Mouse (Mus musculus) CH12.LX (cell line): ENCODE results near the gene Otos. TPM values are rescaled to one million over a fixed set of nuclear protein-coding genes. Genes with fewer than 3 reads are reported as not detected.
A peak's percentile ranks its signal among the peaks of the same experiment; 100 is the strongest.

Experiments
- DNase-seq: peaks from one replicate; pipeline ENCODE4 v3.0.0-alpha.2; 2013; ENCODE audit errors: extremely low read depth
- H3K27ac ChIP-seq: 2 replicates; pipeline ENCODE4 v1.5.1; 2012; ENCODE audit warnings: low read depth, mild to moderate bottlenecking, control low read depth, moderate library complexity; ENCODE audit not compliant: insufficient read depth
- H3K27me3 ChIP-seq: replicated peaks from 2 replicates; pipeline ENCODE3; 2012; ENCODE audit warnings: inconsistent platforms
- H3K36me3 ChIP-seq, 2 experiments: replicated peaks in 1 of 2; 2 replicates each; pipeline versions ENCODE3 to v1.6.1; 2012; ENCODE audit warnings: inconsistent platforms in 1 of 2, low read length in 1 of 2, mild to moderate bottlenecking in 1 of 2, mixed read lengths in 1 of 2, moderate library complexity in 1 of 2; ENCODE audit not compliant: control insufficient read depth in 1 of 2, insufficient read depth in 1 of 2
- H3K4me1 ChIP-seq, 2 experiments: 2 replicates each; pipeline ENCODE4 v1.6.1; 2012; ENCODE audit warnings: inconsistent platforms in 1 of 2, moderate library complexity in 1 of 2; ENCODE audit not compliant: insufficient read depth in 2 of 2, control insufficient read depth in 1 of 2
- H3K4me2 ChIP-seq: 2 replicates; pipeline ENCODE4 v1.6.1; 2012; ENCODE audit warnings: low read depth, mild to moderate bottlenecking, control low read depth; ENCODE audit not compliant: poor library complexity, insufficient read depth, severe bottlenecking
- H3K4me3 ChIP-seq, 3 experiments: fragments of 150-350 bp in 1 of 3; sonication (generic) in 1 of 3; replicated peaks in 1 of 3; 2 replicates each; pipeline versions ENCODE3 to v1.5.1; 2011 to 2012; ENCODE audit warnings: low read depth in 2 of 3, low read length in 2 of 3, mild to moderate bottlenecking in 2 of 3, moderate library complexity in 2 of 3, control low read depth in 1 of 3, improper control_type of control experiment in 1 of 3, inconsistent platforms in 1 of 3, mixed read lengths in 1 of 3; ENCODE audit not compliant: poor library complexity in 1 of 3
- H3K79me2 ChIP-seq: replicated peaks from 2 replicates; pipeline ENCODE4 v1.6.1; 2012; ENCODE audit warnings: mild to moderate bottlenecking, moderate library complexity; ENCODE audit not compliant: control insufficient read depth, poor library complexity, insufficient read depth, severe bottlenecking; ENCODE audit errors: extremely low read depth
- H3K9ac ChIP-seq: 2 replicates; pipeline ENCODE4 v1.6.1; 2012; ENCODE audit warnings: low read depth, mild to moderate bottlenecking, control low read depth, moderate library complexity; ENCODE audit not compliant: insufficient read depth
- H3K9me3 ChIP-seq: replicated peaks from 2 replicates; pipeline ENCODE3; 2012; ENCODE audit warnings: low read length, inconsistent platforms, mixed read lengths
- CHD1 ChIP-seq: IDR thresholded peaks from 2 replicates; pipeline ENCODE4 v1.6.1; 2012; ENCODE audit warnings: low read depth, low read length, improper control_type of control experiment, inconsistent platforms
- CHD2 ChIP-seq: IDR thresholded peaks from 2 replicates; pipeline ENCODE4 v1.6.1; 2011; ENCODE audit warnings: low read length, improper control_type of control experiment
- ELF1 ChIP-seq: IDR thresholded peaks from 2 replicates; pipeline ENCODE4 v1.6.1; 2014; ENCODE audit warnings: low read depth, mild to moderate bottlenecking, inconsistent platforms, low read length, improper control_type of control experiment
- EP300 ChIP-seq: IDR thresholded peaks from 2 replicates; pipeline ENCODE4 v1.6.1; 2011; ENCODE audit warnings: low read length, improper control_type of control experiment
- JUN ChIP-seq: IDR thresholded peaks from 2 replicates; pipeline ENCODE4 v1.6.1; 2011; ENCODE audit warnings: low read depth, mild to moderate bottlenecking, low read length, improper control_type of control experiment, moderate library complexity; ENCODE audit not compliant: insufficient read depth
- JUND ChIP-seq: conservative IDR thresholded peaks from 2 replicates; pipeline ENCODE4 v1.6.1; 2011; ENCODE audit warnings: low read depth, low read length, improper control_type of control experiment
- MAX ChIP-seq: IDR thresholded peaks from 2 replicates; pipeline ENCODE4 v1.6.1; 2011; ENCODE audit warnings: low read length, improper control_type of control experiment
- MAZ ChIP-seq: IDR thresholded peaks from 2 replicates; pipeline ENCODE4 v1.6.1; 2012; ENCODE audit warnings: low read depth, mild to moderate bottlenecking, inconsistent platforms, low read length, improper control_type of control experiment, moderate library complexity
- MEF2A ChIP-seq: IDR thresholded peaks from 2 replicates; pipeline ENCODE4 v1.6.1; 2014; ENCODE audit warnings: low read depth, mild to moderate bottlenecking, inconsistent platforms, low read length, improper control_type of control experiment, borderline replicate concordance
- MXI1 ChIP-seq: IDR thresholded peaks from 2 replicates; pipeline ENCODE4 v1.6.1; 2011; ENCODE audit warnings: mild to moderate bottlenecking, low read depth, low read length, improper control_type of control experiment
- NRF1 ChIP-seq: IDR thresholded peaks from 2 replicates; pipeline ENCODE4 v1.6.1; 2014; ENCODE audit warnings: low read depth, mild to moderate bottlenecking, inconsistent platforms, low read length, improper control_type of control experiment, moderate library complexity
- POLR2A ChIP-seq: IDR thresholded peaks from 2 replicates; pipeline ENCODE4 v1.6.1; 2011; ENCODE audit warnings: low read depth, mild to moderate bottlenecking, improper control_type of control experiment, low read length
- POLR2AphosphoS2 ChIP-seq: IDR thresholded peaks from 2 replicates; pipeline ENCODE4 v1.6.1; 2011; ENCODE audit warnings: low read depth, low read length, improper control_type of control experiment
- SIN3A ChIP-seq: IDR thresholded peaks from 2 replicates; pipeline ENCODE4 v1.6.1; 2012; ENCODE audit warnings: low read length, improper control_type of control experiment, inconsistent platforms
- SMC3 ChIP-seq: IDR thresholded peaks from 2 replicates; pipeline ENCODE4 v1.6.1; 2011; ENCODE audit warnings: low read depth, low read length, improper control_type of control experiment
- ZMIZ1 ChIP-seq: IDR thresholded peaks from 2 replicates; pipeline ENCODE4 v1.6.1; 2012; ENCODE audit warnings: low read depth, mild to moderate bottlenecking, inconsistent platforms, low read length, improper control_type of control experiment
- ZNF384 ChIP-seq: IDR thresholded peaks from 2 replicates; pipeline ENCODE4 v1.6.1; 2012; ENCODE audit warnings: low read depth, low read length, improper control_type of control experiment, inconsistent platforms
- dilution Hi-C: fragments of 300-500 bp; cut with MboI; formaldehyde crosslinking; loops from 2 replicates; pipeline ENCODE4 v1.14.3; 2020; ENCODE audit warnings: low sequenced_read_pairs; ENCODE audit not compliant: extremely low pct_unique_long_range_greater_than_20kb, extremely low pct_ligation_motif_present
- in situ Hi-C: fragments of 300-500 bp; cut with MboI; formaldehyde crosslinking; loops from 3 replicates; pipeline ENCODE4 v1.14.3; 2019; ENCODE audit warnings: low sequenced_read_pairs, low pct_ligation_motif_present, low pct_unique_long_range_greater_than_20kb, mixed read lengths
- polyA plus RNA-seq: library from polyadenylated mRNA; unstranded; fragments of >175 nt; gene quantifications from 2 replicates; pipeline ENCODE4 v1.2.1, GENCODE M21; 2012; ENCODE audit warnings: low read depth; ENCODE audit not compliant: insufficient read length
- total RNA-seq, 2 experiments: library from RNA; depleted of rRNA; stranded (reverse); fragments of 300-350 nt in 1 of 2; fragments of >200 nt in 1 of 2; gene quantifications; 2 replicates each; pipeline ENCODE4 v1.2.3; 2012 to 2014

Otos gene
- total and polyA plus RNA-seq, 3 experiments: 0.24 TPM; not detected in 2

- TF ChIP-seq MXI1 (no peak), ZNF384 (no peak), MAZ (no peak), SMC3 (no peak), MAX (no peak), SIN3A (no peak), CHD1 (no peak), JUND (no peak)
- Histone ChIP-seq H3K79me2 (no peaks in the 10 kb centered on the region), H3K9ac (no peak overlapping the region), H3K4me1 (no peaks in the 10 kb centered on the region), H3K27me3 (peaks cover 56% of the 10 kb centered on the region), H3K9me3 (no peaks in the 10 kb centered on the region), H3K27ac (no peak overlapping the region), H3K4me2 (no peak overlapping the region), H3K4me3 (no peak overlapping the region), H3K36me3 (no peaks in the 10 kb centered on the region)
- DNase-seq: peak; percentile 13
- in situ Hi-C loops: loop anchor here (5.0 kb wide), 1 partner anchor 142 kb away; no protein-coding TSS in a partner anchor
- dilution Hi-C loops: no loop called here
Observed at GRCm38 (mm10) chr1:92695751-92696150, 47.1 kb upstream of the Otos start.

- Histone ChIP-seq H3K4me2 (no peak overlapping the region), H3K27ac (no peak overlapping the region), H3K4me1 (no peaks in the 10 kb centered on the region), H3K9me3 (no peaks in the 10 kb centered on the region), H3K9ac (no peak overlapping the region), H3K4me3 (no peak overlapping the region), H3K36me3 (no peaks in the 10 kb centered on the region), H3K79me2 (no peaks in the 10 kb centered on the region), H3K27me3 (peaks cover 73% of the 10 kb centered on the region)
- in situ Hi-C loops (no loop called here), dilution Hi-C loops (no loop called here)
- no peak for TF ChIP-seq MAX
- TF ChIP-seq CHD2: no peak
- DNase-seq: no peak
Observed at GRCm38 (mm10) chr1:92691166-92691844, 42.7 kb upstream of the Otos start.

- Histone ChIP-seq H3K9ac (no peak overlapping the region), H3K79me2 (no peaks in the 10 kb centered on the region), H3K27me3 (peaks cover 78% of the 10 kb centered on the region), H3K9me3 (no peaks in the 10 kb centered on the region), H3K4me3 (no peak overlapping the region), H3K36me3 (no peaks in the 10 kb centered on the region), H3K4me1 (no peaks in the 10 kb centered on the region), H3K27ac (no peak overlapping the region), H3K4me2 (no peak overlapping the region)
- dilution Hi-C loops: no loop called here
- no peak for TF ChIP-seq ZMIZ1
- TF ChIP-seq MEF2A: no peak
- TF ChIP-seq POLR2AphosphoS2: no peak
- TF ChIP-seq MXI1: no peak
- TF ChIP-seq CHD2: no peak
- no peak for TF ChIP-seq JUN
- no peak for TF ChIP-seq POLR2A
- no peak for TF ChIP-seq SMC3
- TF ChIP-seq ELF1: no peak
- TF ChIP-seq EP300: no peak
- TF ChIP-seq NRF1: no peak
- TF ChIP-seq CHD1: no peak
- DNase-seq: no peak
- in situ Hi-C loops: no loop called here
Observed at GRCm38 (mm10) chr1:92686994-92687393, 38.4 kb upstream of the Otos start.
